22 mouse cellular contexts compared by ENCODE assay signal in the genomic region with DNA sequence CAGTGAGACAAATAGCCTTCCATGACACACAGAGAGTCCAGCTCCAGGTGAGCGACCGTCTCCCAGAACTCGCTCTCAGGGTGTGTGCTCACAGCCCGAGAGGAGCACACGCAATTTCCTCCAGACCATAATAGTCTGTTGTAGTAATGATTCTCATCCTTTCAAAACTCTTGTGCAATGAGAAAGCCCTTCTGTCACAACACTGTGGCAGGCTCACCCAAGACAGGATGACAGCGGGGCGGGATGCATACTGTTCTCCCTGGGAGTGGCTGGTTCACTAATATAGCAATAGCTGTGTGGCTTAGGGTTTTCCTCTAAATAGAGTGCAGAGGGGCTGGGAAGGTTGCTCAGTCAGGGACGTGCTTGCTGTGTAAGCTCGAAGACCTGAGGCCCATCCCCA.
DNase-seq lines count a peak whose midpoint lies in the region; ATAC-seq lines count a peak whose summit lies in the region.
"Had no signal": no experiment of that assay in that cellular context is flagged by ENCODE, and none has a peak within 500 bp of the region (broad histone marks: within the 10 kb centered on the region; RNA-seq: fewer than 3 reads in every experiment).

No protein-coding gene starts in this region.

- H3K4me1 ChIP-seq in liver, embryonic 15.5 days (replicated peaks) = no peaks in the 10 kb centered on the region
- H3K4me1 ChIP-seq in embryonic facial prominence, embryonic 10.5 days = peaks cover 43% of the 10 kb centered on the region

- 74% methylated on average over 9 of the region's 9 CpGs for WGBS in liver, embryonic 15.5 days (ENCODE audit: insufficient replicate concordance)
- WGBS in embryonic facial prominence, embryonic 10.5 days = 91% methylated on average over 9 of the region's 9 CpGs

- H3K9me3 ChIP-seq in liver, embryonic 15.5 days (replicated peaks) = no peaks in the 10 kb centered on the region
- H3K9me3 ChIP-seq in embryonic facial prominence, embryonic 10.5 days = no peaks in the 10 kb centered on the region
- H3K9me3 ChIP-seq: midbrain, embryonic 10.5 days had no signal

- no peaks in the 10 kb centered on the region for H3K27me3 ChIP-seq in liver, embryonic 15.5 days
- no peaks in the 10 kb centered on the region for H3K27me3 ChIP-seq in embryonic facial prominence, embryonic 10.5 days (replicated peaks; ENCODE audit: low read depth, poor library complexity, severe bottlenecking)

- no peaks in the 10 kb centered on the region for H3K36me3 ChIP-seq in liver, embryonic 15.5 days (replicated peaks)
- H3K36me3 ChIP-seq in embryonic facial prominence, embryonic 10.5 days (replicated peaks) = peaks cover 82% of the 10 kb centered on the region
- H3K36me3 ChIP-seq: midbrain, embryonic 10.5 days had no signal

- H3K4me3 ChIP-seq in liver, embryonic 15.5 days (replicated peaks) = no peak overlapping the region
- H3K4me3 ChIP-seq in embryonic facial prominence, embryonic 10.5 days = no peak overlapping the region
- H3K4me3 ChIP-seq: left cerebral cortex, adult 2 months; midbrain, embryonic 10.5 days had no signal

- no peak overlapping the region for H3K4me2 ChIP-seq in liver, embryonic 15.5 days
- H3K4me2 ChIP-seq: heart, embryonic 11.5 days; lung, embryonic 14.5 days had no signal

- no peak overlapping the region for H3K27ac ChIP-seq in liver, embryonic 15.5 days (replicated peaks)
- H3K27ac ChIP-seq in embryonic facial prominence, embryonic 10.5 days (replicated peaks) = peak overlapping the region; percentile 48; the same call in 1 of the 2 replicates
- H3K27ac ChIP-seq: left cerebral cortex, adult 2 months; midbrain, embryonic 10.5 days had no signal

- H3K9ac ChIP-seq in liver, embryonic 15.5 days = no peak overlapping the region
- H3K9ac ChIP-seq: lung, embryonic 14.5 days had no signal

- DNase-seq in liver = no peak
- peak; percentile 63 for DNase-seq in lung, postnatal 36 days
- DNase-seq in lung, postnatal 14 days = no peak
- DNase-seq in embryonic facial prominence, embryonic 10.5 days (ENCODE audit: low spot score) = no peak
- DNase-seq in adrenal gland, postnatal 25 days = no peak
- DNase-seq in thymus, postnatal 10 days (ENCODE audit: low spot score in 2 of 2) = no peak
- DNase-seq: adrenal gland, adult 8-10 months; B cell, adult 2 months; cerebellum, adult 2 months; cerebellum, postnatal 25 days; embryo, embryonic 11 days; gastrocnemius, postnatal 10 days; kidney, postnatal 4 days; thymus, postnatal 36 days had no signal

- ATAC-seq in liver, embryonic 15.5 days (ENCODE audit: insufficient read depth) = 0 out of 2 replicates have a peak, but pooled peaks have one; percentile 31
- ATAC-seq in monocyte, adult 5-6 weeks (replicated peaks; ENCODE audit: insufficient number of reproducible peaks, low FRiP score, low TSS enrichment, poor library complexity, severe bottlenecking) = peak; percentile 93
- ATAC-seq: forebrain, embryonic 14.5 days; intestine, postnatal 0 days had no signal
